Mouse (Mus musculus): ENCODE measurements at regions not wholly inside any gene's neighbourhood (a gene's known extent, or its start where the extent isn't known, plus 50 kb on each side); places are given as distances from the start of the nearest gene placed in this dataset.

GRCm38 (mm10) chr11:89247991-89248390 is 54.1 kb downstream of the Nog start:
- no peak for DNase-seq (ENCODE audit: low read depth, low spot score)

DNA sequence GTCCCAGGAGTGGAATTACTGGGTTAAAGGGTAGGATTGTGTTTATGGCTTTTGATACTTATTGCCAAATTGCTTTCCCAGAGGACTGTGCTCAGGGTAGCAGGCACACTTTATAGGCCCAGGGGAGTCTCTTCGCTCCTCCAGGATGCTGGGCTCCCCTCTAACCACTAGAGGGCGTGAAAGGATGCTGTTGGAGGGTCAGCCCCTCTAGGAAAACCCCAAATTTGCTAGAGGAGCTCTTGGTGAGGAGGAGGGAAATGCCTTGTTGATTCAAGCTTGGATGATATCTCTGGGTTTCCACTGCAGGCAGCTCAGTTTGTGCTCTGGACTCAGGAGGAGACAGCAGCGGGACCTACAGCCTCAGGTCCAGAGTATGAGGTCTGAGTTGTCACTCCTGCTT is 58.8 kb downstream of the Nog start:
- DNase-seq (ENCODE audit: low read depth, low spot score): no peak

GRCm38 (mm10) chr11:89242130-89242529 is 60.0 kb downstream of the Nog start:
- DNase-seq (ENCODE audit: low read depth, low spot score): no peak

DNA sequence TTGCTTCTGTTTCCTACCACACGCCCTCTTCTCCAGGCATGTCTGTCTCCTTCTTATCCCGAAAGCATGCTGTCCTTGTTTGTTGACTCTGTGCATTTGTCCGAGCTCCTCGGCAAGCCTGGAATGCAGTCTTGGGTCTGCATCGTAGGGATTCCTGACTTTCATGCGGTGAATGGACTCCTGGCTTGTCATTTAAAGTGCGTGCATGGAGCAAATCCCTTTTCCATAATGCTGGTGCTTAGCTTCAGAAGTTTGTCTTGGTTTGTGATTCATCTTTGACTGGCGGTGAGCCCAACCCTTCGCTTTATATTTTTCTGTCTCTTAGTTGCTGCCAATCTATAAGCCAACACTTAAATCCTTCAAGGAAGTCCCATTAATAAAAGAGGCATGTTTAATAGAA is 62.2 kb downstream of the Nog start:
- no peak for DNase-seq (ENCODE audit: low read depth, low spot score)

DNA sequence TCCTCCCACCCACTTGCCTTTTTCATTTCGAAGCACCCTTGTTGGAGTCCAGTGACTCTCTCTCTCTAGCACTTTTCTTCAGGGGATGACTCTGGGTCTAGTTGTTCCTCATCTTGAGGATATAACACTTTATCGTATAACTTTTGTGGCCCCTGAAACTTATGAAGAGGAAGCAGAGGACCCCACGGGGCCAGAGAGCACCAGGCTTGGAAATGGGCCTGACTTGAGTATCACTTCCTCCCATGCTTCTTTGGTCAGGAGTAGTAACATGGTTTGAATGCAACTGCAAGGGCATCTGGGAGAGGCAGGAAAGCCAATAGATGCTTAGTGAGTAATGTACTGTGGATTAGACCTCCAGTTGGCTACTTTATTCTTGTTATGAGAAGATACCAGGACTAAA is 65.2 kb downstream of the Nog start:
- DNase-seq (ENCODE audit: low read depth, low spot score): no peak

DNA sequence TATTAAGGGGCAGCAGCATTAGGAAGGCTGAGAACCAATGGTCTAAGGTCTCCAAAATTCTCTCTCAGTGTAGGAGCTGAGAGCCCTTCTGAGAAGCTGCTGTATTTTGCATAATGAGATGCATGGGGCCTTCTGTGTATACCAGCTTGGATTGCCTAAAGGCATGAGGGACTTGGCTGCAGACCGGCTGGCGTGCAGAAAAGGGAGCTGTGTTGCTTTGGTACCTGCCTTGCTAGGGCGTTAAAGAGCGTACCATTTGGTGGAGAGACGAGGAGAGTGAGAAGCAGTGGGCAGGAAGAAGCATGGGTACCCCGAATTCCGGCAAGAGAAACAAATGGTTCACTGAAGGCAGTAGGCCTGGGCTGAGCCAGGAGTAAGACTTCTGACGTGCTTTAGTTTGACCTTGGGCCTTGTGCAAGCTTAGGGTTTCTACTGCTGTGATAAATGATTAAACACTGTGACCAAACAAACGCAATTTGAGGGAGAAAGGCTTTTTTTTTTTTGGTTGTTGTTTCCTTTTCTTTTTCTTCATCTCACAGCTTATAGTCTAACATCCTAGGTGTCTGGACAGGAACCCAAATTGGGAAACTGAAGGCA is 69.2 kb downstream of the Nog start:
- DNase-seq (ENCODE audit: low read depth, low spot score): no peak

- no peak for DNase-seq (ENCODE audit: low read depth, low spot score)
Observed at GRCm38 (mm10) chr11:89229726-89230125, 72.4 kb downstream of the Nog start.

GRCm38 (mm10) chr11:89213204-89213603 is 88.9 kb downstream of the Nog start:
- DNase-seq (ENCODE audit: low read depth, low spot score): no peak

GRCm38 (mm10) chr11:89209531-89209950 is 92.6 kb downstream of the Nog start:
- no peak for DNase-seq (ENCODE audit: low read depth, low spot score)

DNA sequence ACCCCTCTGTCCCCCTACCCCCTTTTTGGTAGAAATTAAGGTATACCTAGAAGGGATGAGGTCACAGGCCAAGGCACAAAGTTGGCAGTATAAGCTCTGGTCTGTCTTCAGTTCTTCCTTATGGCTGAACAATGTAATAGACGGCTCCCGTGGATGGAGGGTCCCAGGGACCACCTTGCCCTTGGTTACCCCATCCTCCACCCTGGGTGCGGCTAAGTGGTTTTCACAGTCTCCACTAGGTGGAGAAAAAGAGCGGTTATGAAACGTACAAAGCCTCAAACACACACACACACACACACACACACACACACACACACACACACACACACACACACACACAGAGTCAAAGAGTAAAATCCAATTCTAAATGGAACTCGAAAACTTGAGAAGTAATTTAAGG is 93.1 kb downstream of the Nog start:
- DNase-seq (ENCODE audit: low read depth, low spot score): no peak

- DNase-seq (ENCODE audit: low read depth, low spot score): no peak
Observed at GRCm38 (mm10) chr11:89206788-89207187, 95.3 kb downstream of the Nog start.

- DNase-seq (ENCODE audit: low read depth, low spot score): no peak
Observed at GRCm38 (mm10) chr11:89204948-89205545, 97.1 kb downstream of the Nog start.

- DNase-seq (ENCODE audit: low read depth, low spot score): no peak
Observed at GRCm38 (mm10) chr11:89200458-89200857, 101.7 kb downstream of the Nog start.

GRCm38 (mm10) chr11:89192815-89193214 is 109.3 kb downstream of the Nog start:
- DNase-seq (ENCODE audit: low read depth, low spot score): peak; percentile 70

DNA sequence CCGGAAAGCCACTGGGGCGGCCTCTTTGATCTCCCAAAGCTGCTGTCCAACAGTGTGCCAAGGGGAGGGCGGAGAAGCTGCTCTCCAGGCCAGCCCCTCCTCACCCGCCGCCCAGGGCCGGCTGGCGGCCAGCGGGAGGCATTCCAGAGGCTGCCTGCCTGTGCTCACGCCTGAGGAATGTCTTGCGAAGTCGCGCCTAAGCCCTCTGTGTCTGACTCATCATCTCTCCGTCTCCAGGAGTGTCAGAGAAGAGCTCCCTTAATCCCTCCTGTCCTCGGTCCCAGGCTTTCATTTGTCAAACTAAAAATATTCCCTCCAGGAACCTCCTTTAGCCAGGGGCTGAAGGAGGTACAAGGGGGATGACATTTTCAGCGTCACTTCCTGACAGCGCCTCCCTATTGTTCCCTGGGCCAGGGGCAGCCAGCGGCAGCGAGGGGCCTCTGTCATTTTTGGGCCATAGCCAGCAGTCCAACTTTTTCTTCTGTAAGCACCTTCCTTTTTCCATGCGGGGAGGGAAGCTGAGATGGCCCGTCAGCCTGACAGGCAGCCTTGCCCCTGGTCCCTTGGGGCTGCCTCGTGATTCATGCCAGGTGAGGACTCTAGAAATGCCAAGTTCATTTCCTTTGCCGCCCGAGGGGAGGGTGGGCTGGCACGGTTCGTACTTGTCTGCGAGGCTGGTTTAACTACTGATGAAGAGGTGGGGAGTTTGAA is 113.4 kb downstream of the Gm525 start:
- peak; percentile 91 for DNase-seq (ENCODE audit: low read depth, low spot score)

DNA sequence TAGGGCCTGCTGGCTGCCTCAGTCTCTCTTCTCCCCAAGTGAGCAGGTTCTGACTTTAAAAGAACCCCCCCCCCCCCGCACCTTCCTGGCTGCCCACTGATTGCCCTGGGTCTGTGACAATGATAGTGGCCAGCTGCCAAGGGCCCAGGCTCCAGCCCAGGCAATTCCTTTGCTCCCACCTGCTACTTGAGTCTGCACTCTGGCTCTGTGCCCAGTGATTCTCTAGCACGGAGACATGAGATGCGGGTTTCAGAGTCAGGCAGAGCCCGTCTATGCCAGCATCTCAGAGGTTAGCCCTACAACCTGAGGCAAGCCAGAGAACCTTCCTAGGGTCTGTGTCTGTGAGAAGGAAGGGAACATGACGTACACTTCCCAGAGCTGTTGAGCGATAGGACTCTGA is 112.2 kb downstream of the Gm525 start:
- peak; percentile 21 for DNase-seq (ENCODE audit: low read depth, low spot score)

- no peak for DNase-seq (ENCODE audit: low read depth, low spot score)
Observed at GRCm38 (mm10) chr11:89181471-89181870, 107.8 kb downstream of the Gm525 start.

DNA sequence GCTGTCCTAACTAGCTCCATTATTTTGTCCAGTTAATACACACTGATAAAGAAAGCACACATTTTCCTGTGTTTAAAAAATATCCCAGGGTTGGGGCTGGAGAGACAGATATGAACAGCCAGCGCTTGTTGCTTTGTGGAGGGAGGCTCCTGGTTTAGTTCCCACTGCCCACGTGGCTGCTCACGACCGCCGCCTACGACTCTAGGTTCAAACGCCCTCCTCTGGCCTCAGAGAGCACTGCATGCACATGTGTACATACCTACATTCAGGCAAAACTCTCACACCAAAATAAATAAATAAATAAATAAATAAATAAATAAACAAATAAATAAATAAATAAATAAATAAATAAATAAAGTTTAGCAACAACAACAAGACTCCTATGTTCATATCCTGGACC is 104.8 kb downstream of the Gm525 start:
- no peak for DNase-seq (ENCODE audit: low read depth, low spot score)

GRCm38 (mm10) chr11:89175511-89175910 is 101.9 kb downstream of the Gm525 start:
- no peak for DNase-seq (ENCODE audit: low read depth, low spot score)

DNA sequence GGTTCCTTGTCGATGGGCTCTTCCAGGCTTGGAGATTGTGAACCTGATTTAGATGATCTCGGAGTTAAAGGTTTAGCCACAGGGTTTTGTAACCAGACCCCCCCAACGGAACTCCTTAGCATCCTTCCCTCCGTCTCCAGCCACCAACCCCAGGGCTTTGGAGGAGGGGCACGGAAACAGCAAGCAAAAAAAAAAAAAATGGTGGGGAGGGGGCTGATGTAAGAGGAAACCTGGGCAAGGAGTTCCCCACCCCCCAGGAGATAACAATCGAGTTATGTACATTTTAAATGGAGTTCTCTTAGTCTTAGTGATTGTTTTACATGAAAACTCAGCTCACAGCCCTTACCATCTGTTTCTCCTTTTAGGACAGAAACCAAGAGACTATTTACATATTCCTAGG is 101.3 kb downstream of the Gm525 start:
- no peak for DNase-seq (ENCODE audit: low read depth, low spot score)

DNA sequence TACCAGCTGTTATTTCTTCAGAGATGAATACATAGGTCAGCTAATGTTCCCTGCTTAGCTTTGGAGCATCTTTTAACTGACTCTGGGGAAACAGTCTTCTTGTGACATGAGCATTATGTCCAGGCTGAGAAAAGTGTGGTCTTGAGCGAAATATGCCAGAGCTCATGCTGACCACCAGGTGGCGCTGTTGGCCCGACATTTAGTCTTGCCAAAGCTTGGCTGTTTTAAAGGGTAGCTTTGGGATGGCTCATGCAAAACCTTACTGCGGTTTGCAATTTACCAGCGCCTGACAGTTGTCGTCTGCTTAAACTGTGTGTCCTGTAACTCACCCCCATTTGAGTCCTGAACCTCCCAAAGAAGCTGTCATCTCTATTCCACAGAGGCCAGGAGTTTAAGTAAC is 91.6 kb downstream of the Gm525 start:
- peak; percentile 79 for DNase-seq (ENCODE audit: low read depth, low spot score)

DNA sequence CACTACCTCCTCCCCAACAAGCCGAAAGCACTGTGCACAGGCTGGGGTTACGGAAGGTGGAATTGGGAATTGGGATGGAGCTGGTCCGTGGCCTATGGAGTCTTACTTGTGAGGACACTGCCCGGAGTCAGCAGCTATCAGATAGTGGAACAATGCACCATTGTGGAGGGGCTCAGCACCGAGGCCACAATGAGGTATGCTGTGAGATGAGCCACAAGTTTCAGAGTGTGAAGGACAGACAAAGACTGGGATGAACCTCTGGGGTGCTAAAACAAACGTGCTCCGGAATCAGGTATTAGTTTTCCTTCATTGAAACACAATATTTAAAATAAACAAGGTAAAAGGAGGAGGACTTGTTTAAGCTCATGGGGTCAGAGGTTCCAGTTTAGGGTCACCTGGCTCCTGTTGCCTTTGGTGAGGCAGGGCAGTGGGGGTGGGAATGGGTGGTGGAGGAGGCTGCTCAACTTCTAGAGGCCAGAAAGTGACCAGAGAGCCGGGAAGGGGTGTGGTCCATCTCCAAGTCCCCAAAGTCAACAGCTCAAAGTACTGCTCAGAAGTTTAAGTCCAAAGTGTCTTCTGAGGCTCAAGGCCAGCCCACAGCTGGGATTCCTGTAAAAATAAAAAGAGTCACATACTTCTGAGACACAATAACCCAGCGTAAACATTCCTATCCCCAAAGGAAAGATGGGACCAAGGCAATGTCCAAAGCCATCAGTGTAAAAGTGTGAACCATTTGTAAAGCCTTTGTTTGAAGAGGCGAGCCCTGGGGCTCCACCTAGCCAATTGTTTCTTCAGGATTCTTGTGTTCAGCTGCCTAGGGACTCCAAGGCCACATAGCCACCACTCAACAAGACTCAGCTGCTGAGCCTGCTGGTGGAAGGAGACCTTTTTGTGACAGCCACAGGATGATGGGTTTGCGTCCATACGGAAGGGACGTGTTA is 80.1 kb downstream of the Gm525 start:
- DNase-seq (ENCODE audit: low read depth, low spot score): no peak

All from skeletal muscle tissue, adult 2 months (tissue).